Mouse (Mus musculus) limb, embryonic 10.5 days (tissue): ENCODE measurements around the gene Cenpl. TPM values are rescaled to one million over a fixed set of nuclear protein-coding genes. Genes with fewer than 3 reads are reported as not detected.

Source experiments
- DNase-seq: peaks from one replicate; pipeline ENCODE4 v3.0.0-alpha.2; 2017; ENCODE audit warnings: low spot score
- H3K27ac ChIP-seq: fragments of 300-500 bp; sonication (generic); 2 replicates; pipeline ENCODE4 v1.5.1; 2016; ENCODE audit warnings: mild to moderate bottlenecking
- H3K27me3 ChIP-seq: fragments of 300-500 bp; sonication (generic); 2 replicates; pipeline ENCODE4 v1.6.1; 2016; ENCODE audit warnings: low read depth, mild to moderate bottlenecking; ENCODE audit not compliant: poor library complexity, severe bottlenecking
- H3K36me3 ChIP-seq: fragments of 300-500 bp; sonication (generic); 2 replicates; pipeline ENCODE4 v1.6.1; 2016; ENCODE audit warnings: mild to moderate bottlenecking, moderate library complexity
- H3K4me1 ChIP-seq: fragments of 300-500 bp; sonication (generic); 2 replicates; pipeline ENCODE4 v1.6.1; 2016
- H3K4me3 ChIP-seq: fragments of 300-500 bp; sonication (generic); 2 replicates; pipeline ENCODE4 v1.5.1; 2016; ENCODE audit warnings: mild to moderate bottlenecking, moderate library complexity
- H3K9me3 ChIP-seq: fragments of 300-500 bp; sonication (generic); replicated peaks from 2 replicates; pipeline ENCODE4 v1.6.1; 2016; ENCODE audit warnings: mild to moderate bottlenecking
- WGBS: fragments of 180-500 bp; shearing (Covaris S2); methylation state at CpG from one replicate; pipeline ENCODE4 v1.1.7; 2016; 5-methylcytosine and 5-hydroxymethylcytosine counted together
- polyA plus RNA-seq: library from polyadenylated mRNA; unstranded; fragments of >200 nt; fragmentation: Nextera tagmentation; extraction: Ambion mirVana; gene quantifications from 2 replicates; pipeline ENCODE4 v1.2.1, GENCODE M21; 2016

The Cenpl gene
- polyA plus RNA-seq, 1 experiment from 2014 or later: 44.6 TPM

DNA sequence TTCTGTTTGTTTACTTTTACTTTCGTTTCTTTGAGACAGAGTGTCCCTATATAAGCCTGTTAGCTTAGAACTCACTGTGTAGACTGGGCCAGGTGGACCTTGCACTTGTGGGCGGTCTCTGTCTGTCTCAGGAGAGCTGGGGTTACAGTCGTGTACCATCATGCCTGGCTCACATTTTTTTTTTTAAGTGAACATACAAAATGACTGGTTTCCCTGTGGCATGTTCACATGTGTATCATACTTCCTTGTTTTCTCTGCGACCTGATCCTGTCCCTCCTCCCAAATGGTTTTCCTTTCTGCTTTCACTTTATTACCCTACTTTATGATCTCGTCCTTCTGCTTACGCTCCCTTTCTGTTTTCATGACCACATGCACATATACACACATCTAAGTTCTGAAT is 5.7 kb downstream of the Cenpl start:
- Histone ChIP-seq H3K36me3 (peaks cover 75% of the 10 kb centered on the region), H3K4me3 (no peak overlapping the region), H3K27ac (no peak overlapping the region), H3K9me3 (no peaks in the 10 kb centered on the region), H3K4me1 (peaks cover 26% of the 10 kb centered on the region), H3K27me3 (no peaks in the 10 kb centered on the region)
- DNase-seq: no peak
- 89% methylated on average over 6 of the region's 6 CpGs for WGBS

DNA sequence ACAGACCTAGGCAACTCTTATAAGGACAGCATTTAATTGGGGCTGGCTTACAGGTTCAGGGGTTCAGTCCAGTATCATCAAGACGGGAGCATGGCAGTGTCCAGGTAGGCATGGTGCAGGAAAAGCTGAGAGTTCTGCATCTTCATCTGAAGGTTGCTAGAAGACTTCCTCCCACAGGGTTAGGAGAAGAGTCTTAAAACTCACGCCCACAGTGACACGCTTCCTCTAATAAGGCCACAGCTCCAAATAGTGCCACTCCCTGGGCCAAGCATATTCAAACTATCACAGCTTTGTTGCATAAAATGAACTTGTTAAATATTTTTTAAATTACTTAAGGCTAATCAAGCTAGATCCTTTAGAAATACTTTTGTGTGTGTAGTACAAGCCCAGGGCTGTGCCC is 6.7 kb downstream of the Cenpl start:
- H3K9me3 ChIP-seq: no peaks in the 10 kb centered on the region
- no peak overlapping the region for H3K27ac ChIP-seq
- 97% methylated on average over 3 of the region's 3 CpGs for WGBS
- H3K27me3 ChIP-seq: no peaks in the 10 kb centered on the region
- no peak for DNase-seq
- H3K36me3 ChIP-seq: peaks cover 82% of the 10 kb centered on the region
- H3K4me3 ChIP-seq: no peak overlapping the region
- peaks cover 18% of the 10 kb centered on the region for H3K4me1 ChIP-seq

DNA sequence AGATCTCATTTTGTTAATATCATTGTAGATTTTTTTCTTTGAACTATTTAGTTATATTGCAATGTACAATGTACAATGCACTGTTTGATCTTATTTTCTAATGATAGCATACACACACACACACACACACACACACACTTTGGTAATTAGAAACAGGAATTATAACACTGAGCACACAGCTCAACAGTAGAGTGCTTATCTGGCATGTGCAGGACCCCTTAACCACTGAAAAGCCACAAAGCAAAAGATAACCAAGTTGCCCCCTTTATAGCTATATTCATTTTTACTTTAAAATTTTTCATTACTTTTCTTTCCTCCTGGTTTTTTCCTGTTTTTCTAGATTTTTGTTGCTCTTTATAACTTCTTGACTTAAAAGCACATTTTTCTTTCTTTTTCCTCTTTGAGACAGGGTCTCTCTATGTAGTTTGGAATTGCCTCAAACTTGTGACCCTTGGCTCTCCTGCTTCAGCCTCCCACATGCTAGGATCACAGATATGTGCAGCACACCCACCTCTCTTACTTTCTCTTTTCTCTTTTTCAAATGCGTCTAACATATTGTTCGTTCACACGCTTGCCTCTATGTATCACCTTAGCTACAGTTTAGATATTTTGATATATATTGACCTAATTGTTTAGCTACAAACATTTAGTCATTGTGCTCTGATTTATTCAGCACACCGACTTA is 29.4 kb downstream of the Cenpl start:
- Histone ChIP-seq H3K36me3 (peaks cover 76% of the 10 kb centered on the region), H3K27ac (no peak overlapping the region), H3K9me3 (no peaks in the 10 kb centered on the region), H3K4me1 (no peaks in the 10 kb centered on the region), H3K4me3 (no peak overlapping the region), H3K27me3 (no peaks in the 10 kb centered on the region)
- no peak for DNase-seq
- WGBS: 97% methylated on average over 4 of the region's 4 CpGs

DNA sequence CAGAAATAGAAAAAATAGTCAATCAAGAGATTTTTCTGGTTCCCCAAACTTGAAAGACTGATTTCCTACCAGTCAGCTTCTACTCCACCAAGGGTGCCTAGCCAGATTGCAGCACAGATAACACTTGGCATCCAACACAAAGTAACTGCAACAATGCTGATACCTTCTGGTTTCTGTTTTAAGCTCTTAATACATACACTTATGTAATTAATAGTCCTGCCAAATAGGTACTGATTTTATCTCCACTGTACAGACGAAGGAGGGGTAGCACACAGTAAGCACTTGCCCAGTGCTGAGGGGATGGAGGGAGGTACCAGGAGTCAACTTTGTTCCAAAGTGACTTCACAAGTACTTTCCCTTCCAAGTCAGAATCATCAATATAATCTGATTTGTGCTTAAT is 33.3 kb downstream of the Cenpl start:
- H3K4me1 ChIP-seq: no peaks in the 10 kb centered on the region
- WGBS: 90% methylated on average over 1 of the region's 1 CpGs
- H3K27me3 ChIP-seq: no peaks in the 10 kb centered on the region
- no peaks in the 10 kb centered on the region for H3K9me3 ChIP-seq
- no peak overlapping the region for H3K27ac ChIP-seq
- no peak overlapping the region for H3K4me3 ChIP-seq
- no peak for DNase-seq
- peaks cover 66% of the 10 kb centered on the region for H3K36me3 ChIP-seq

DNA sequence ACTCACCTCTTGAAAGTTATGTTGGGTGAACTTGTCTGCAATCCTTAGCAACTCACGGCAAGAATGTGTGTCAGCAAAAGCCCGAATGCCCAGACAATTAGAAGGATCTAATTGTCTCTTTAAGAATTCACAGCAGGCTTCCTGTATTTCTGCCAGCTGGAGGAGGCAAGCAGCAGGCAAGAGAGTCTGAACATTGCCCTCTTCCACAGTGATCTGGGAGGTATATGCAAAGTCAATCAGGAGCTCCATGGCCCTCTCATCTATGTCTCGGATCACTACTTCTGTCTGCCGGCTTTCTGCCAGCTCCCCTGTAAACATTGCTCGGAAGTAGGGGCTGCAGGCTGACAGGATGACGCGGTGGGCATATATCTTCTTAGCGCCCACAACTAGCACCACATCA is 38.7 kb downstream of the Cenpl start:
- Histone ChIP-seq H3K4me1 (no peaks in the 10 kb centered on the region), H3K4me3 (no peak overlapping the region), H3K27ac (no peak overlapping the region), H3K36me3 (peaks cover 36% of the 10 kb centered on the region), H3K27me3 (no peaks in the 10 kb centered on the region), H3K9me3 (no peaks in the 10 kb centered on the region)
- DNase-seq: no peak
- 89% methylated on average over 8 of the region's 8 CpGs for WGBS

DNA sequence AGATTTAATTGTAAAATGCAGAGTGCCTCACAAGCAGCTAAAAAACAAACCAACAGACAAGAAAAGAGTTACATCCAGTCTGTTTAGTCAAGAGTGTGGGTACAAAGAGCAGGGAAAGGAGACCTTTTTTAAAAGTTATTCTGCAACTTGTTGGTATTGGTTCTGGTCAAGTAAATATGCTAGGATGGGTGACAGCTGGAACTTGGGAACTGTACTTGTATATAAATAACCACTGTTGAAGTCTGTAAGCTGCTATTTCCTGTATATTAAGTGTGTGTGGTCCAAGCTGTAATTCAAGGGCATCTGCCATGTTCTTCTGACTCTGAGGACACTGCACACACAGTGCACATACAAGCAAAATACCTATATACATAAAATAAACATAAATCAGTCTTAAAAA is 44.1 kb downstream of the Cenpl start:
- H3K27ac ChIP-seq: no peak overlapping the region
- H3K27me3 ChIP-seq: no peaks in the 10 kb centered on the region
- no peaks in the 10 kb centered on the region for H3K4me1 ChIP-seq
- no peaks in the 10 kb centered on the region for H3K9me3 ChIP-seq
- no peak for DNase-seq
- peaks cover 3% of the 10 kb centered on the region for H3K36me3 ChIP-seq
- no peak overlapping the region for H3K4me3 ChIP-seq

DNA sequence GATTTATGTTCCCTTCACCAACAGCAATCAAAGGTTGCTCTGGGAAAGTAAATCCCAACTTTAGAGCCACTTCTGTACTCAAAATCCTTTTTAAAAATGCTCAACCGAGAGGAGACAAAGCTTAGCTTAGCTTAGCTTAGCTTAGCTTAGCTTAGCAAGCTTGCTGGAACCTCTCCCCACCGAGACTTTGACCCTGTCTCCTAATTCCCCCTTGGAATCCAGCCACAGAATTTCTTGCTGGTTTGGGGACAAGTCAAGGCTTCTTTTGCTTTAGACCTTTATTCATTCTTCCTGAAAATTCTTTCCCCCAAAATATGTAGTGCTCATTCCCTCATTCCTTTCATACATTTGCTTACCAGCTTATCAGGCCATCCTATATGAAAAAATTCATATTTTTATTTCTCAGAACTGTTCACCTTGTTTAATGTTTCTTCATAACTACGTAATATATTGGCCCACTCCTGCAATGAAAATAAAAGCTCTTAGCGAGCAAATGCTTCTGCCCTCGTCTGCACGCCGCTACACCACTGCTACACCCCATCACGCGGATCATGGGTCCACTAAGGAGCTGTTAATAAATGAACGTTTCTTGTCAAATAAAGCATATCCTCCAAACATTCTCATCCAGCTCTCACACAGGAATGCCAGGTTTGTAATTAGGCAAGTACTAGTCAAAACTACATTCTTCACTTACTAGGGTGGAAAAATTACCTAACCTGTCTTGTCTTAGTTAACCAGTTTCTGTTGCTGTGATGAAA is 52.3 kb downstream of the Cenpl start:
- WGBS: 92% methylated on average over 10 of the region's 10 CpGs
- Histone ChIP-seq H3K36me3 (peaks cover 20% of the 10 kb centered on the region), H3K27ac (no peak overlapping the region), H3K4me1 (no peaks in the 10 kb centered on the region), H3K27me3 (no peaks in the 10 kb centered on the region), H3K9me3 (no peaks in the 10 kb centered on the region), H3K4me3 (no peak overlapping the region)
- DNase-seq: no peak

DNA sequence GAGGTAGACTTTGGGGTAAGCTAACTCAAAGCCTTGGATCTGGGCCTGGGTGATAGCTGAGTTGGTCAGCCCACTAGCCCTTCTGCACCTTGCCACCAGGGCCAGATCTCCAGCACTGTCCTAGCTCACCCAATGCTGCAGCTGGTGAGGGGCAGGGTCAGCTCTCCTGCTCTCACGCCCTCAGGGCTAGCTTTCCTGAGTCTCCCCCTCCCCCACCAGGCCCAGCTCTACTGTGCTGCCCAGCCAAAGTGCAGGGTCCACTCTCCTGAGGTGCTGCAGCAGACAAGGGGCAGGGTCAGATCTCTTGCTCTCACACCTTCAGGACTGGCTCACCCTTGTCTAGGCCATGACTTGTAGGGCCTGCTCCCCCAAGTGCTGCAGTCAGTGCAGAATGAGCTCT is 55.9 kb downstream of the Cenpl start:
- H3K36me3 ChIP-seq: peaks cover 20% of the 10 kb centered on the region
- 78% methylated on average over 1 of the region's 1 CpGs for WGBS
- H3K4me3 ChIP-seq: no peak overlapping the region
- no peaks in the 10 kb centered on the region for H3K9me3 ChIP-seq
- H3K27ac ChIP-seq: no peak overlapping the region
- peaks cover 11% of the 10 kb centered on the region for H3K4me1 ChIP-seq
- H3K27me3 ChIP-seq: no peaks in the 10 kb centered on the region
- DNase-seq: no peak

DNA sequence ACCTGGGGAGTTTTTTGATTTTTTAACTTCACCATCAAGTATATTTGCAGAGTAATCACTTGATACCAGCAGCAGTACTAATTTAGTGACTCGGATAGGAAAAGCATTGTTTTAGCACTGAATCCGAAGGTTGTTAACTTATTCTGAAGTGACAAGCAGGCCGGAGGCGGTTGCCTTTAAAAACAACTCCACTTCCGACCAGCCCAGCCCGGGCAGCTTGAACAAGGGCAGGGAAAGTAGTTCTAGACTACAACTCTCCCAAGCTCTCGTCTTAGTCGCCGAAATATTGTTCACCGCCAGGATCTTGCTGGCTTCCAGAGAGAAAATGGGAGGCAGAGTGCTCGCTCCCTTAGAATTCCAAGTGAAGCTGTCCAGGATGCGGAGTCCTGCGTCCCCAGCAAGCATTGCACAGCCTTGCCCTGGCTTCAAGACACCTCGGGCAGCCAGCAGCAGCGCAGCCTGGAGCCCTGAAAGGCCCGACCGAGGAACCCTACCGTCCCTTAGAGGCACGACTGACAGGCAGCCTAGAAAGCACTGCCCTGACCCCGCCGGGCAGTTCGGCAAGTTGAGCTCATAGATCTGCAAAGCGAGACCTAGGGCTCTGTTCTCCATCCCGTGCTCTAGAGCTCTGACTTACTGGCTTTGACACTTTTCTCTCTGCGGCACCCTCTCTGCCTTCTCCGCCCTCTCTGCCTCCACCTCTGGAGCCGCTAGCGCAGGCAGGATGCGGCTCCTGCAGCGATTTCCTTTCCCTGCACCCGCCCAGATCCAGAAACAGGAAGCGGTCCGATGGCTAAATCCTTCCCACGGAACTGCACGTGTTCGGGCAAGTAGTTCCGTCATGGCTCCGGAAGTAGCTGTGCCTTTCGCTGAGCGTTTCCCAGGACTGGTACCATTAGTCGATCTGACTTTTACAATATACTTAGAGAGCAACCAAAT is 60.5 kb downstream of the Cenpl start, which contains the start of gene Klhl20:
Gene Klhl20 (minus strand): TSS at position 786 of the 939 bp plus-strand sequence.
- peak; percentile 98 for DNase-seq
- no peaks in the 10 kb centered on the region for H3K27me3 ChIP-seq
- peak within 1 kb of the TSS; percentile 92 for H3K4me3 ChIP-seq
- H3K27ac ChIP-seq: peak within 1 kb of the TSS; percentile 88
- peaks cover 14% of the 10 kb centered on the region for H3K4me1 ChIP-seq
- 3% methylated on average over 41 of the region's 41 CpGs for WGBS
- peaks cover 20% of the 10 kb centered on the region for H3K36me3 ChIP-seq
- H3K9me3 ChIP-seq: no peaks in the 10 kb centered on the region

Other genes with a start within 250 kb of the Cenpl start
- gene Rc3h1, start 164.3 kb upstream of the Cenpl start, polyA plus RNA-seq: 8.3 and 9.0 TPM in 2 replicates
- gene Serpinc1, start 92.1 kb upstream of the Cenpl start, polyA plus RNA-seq: 1.8 and 2.0 TPM in 2 replicates
- 6.2 and 8.6 TPM in 2 replicates for gene Zbtb37, start 35.9 kb upstream of the Cenpl start, polyA plus RNA-seq
- gene Dars2, start 55 bp upstream of the Cenpl start, polyA plus RNA-seq: 66.7 and 74.6 TPM in 2 replicates
- 14.4 and 16.3 TPM in 2 replicates for gene Klhl20, start 60.8 kb downstream of the Cenpl start, polyA plus RNA-seq
- gene Ankrd45, start 72.0 kb downstream of the Cenpl start, polyA plus RNA-seq: 3.2 and 4.4 TPM in 2 replicates
- gene Tex50, start 88.6 kb downstream of the Cenpl start, polyA plus RNA-seq: 0.16 TPM in 1 of 2 replicates, not detected in the other
- gene Prdx6, start 180.5 kb downstream of the Cenpl start, polyA plus RNA-seq: 799 and 1,001 TPM in 2 replicates